Mouse (Mus musculus) heart, embryonic 11.5 days (tissue): ENCODE measurements around the gene St3gal4. TPM values are rescaled to one million over a fixed set of nuclear protein-coding genes. Genes with fewer than 3 reads are reported as not detected.

Source experiments
- ATAC-seq: fragments of 200-750 bp; cut with Nextera tagmentation; replicated peaks from 2 replicates; pipeline ENCODE4 v1.8.0; 2017; ENCODE audit warnings: moderate library complexity; ENCODE audit not compliant: insufficient number of reproducible peaks, low FRiP score, low TSS enrichment
- H3K27ac ChIP-seq: fragments of 300-500 bp; sonication (generic); 2 replicates; pipeline ENCODE4 v1.5.1; 2014; ENCODE audit warnings: mild to moderate bottlenecking, low read depth, low read length
- H3K27me3 ChIP-seq: fragments of 300-500 bp; sonication (generic); 2 replicates; pipeline ENCODE4 v1.6.1; 2014; ENCODE audit warnings: mild to moderate bottlenecking, low read length, mixed read lengths; ENCODE audit not compliant: control insufficient read depth, insufficient read depth
- H3K36me3 ChIP-seq: fragments of 300-500 bp; sonication (generic); 2 replicates; pipeline ENCODE4 v1.6.1; 2014; ENCODE audit warnings: mild to moderate bottlenecking, low read length, moderate library complexity, mixed read lengths; ENCODE audit not compliant: control insufficient read depth, insufficient read depth
- H3K4me1 ChIP-seq: fragments of 300-500 bp; sonication (generic); 2 replicates; pipeline ENCODE4 v1.6.1; 2014; ENCODE audit warnings: low read length; ENCODE audit not compliant: control insufficient read depth, insufficient read depth
- H3K4me2 ChIP-seq: fragments of 300-500 bp; sonication (generic); 2 replicates; pipeline ENCODE4 v1.6.1; 2014; ENCODE audit warnings: mild to moderate bottlenecking, moderate library complexity
- H3K4me3 ChIP-seq: fragments of 300-500 bp; sonication (generic); 2 replicates; pipeline ENCODE4 v1.5.1; 2014; ENCODE audit warnings: low read depth, low read length
- H3K9ac ChIP-seq: fragments of 300-500 bp; sonication (generic); 2 replicates; pipeline ENCODE4 v1.6.1; 2014; ENCODE audit warnings: mild to moderate bottlenecking, low read depth, low read length, moderate library complexity
- H3K9me3 ChIP-seq: fragments of 300-500 bp; sonication (generic); replicated peaks from 2 replicates; pipeline ENCODE4 v1.6.1; 2016; ENCODE audit warnings: low read length; ENCODE audit not compliant: control insufficient read depth
- WGBS: fragments of 180-500 bp; shearing (Covaris S2); extraction: QIAGEN DNeasy Blood & Tissue Kit; methylation state at CpG from one replicate; pipeline ENCODE4 v1.1.7; 2014; ENCODE audit not compliant: insufficient replicate concordance; 5-methylcytosine and 5-hydroxymethylcytosine counted together
- polyA plus RNA-seq: library from polyadenylated mRNA; unstranded; fragments of >200 nt; fragmentation: Nextera tagmentation; extraction: Ambion mirVana; gene quantifications from 2 replicates; pipeline ENCODE4 v1.2.1, GENCODE M21; 2014

Gene St3gal4
- polyA plus RNA-seq, 1 experiment from 2014 or later, result 20.5 TPM

DNA sequence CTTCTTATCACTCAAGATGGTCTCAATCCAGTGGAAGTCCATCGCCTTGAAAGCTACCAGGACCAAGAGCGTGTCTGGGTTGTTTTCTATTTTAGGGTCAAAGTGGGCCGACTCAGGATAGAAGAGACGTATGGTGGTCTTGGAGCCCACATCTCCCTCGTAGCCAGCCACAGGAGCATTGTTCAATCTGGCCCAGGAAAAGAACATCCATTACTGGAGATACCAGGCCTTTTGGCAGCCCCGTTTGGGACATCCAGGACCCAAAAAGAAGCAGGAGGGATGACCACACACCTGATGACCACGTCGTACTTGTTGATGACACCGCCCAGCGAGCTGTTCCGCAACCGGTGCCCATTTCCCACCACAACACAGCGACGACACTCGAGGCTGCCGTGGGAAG lies 66.0 kb downstream of the St3gal4 start:
- Histone ChIP-seq H3K4me1 (peaks cover 9% of the 10 kb centered on the region; the same call in 1 of the 2 replicates), H3K4me3 (no peak overlapping the region), H3K27ac (no peak overlapping the region), H3K27me3 (peaks cover 8% of the 10 kb centered on the region), H3K36me3 (no peaks in the 10 kb centered on the region; the same call in 1 of the 2 replicates), H3K9me3 (no peaks in the 10 kb centered on the region), H3K9ac (no peak overlapping the region), H3K4me2 (no peak overlapping the region)
- WGBS, result 87% methylated on average over 16 of the region's 16 CpGs
- ATAC-seq, result no peak

- H3K4me3 ChIP-seq, result no peak overlapping the region
- WGBS, result 87% methylated on average over 4 of the region's 4 CpGs
- no peak for ATAC-seq
Observed at GRCm38 (mm10) chr9:35052671-35053070, 66.4 kb downstream of the St3gal4 start.

DNA sequence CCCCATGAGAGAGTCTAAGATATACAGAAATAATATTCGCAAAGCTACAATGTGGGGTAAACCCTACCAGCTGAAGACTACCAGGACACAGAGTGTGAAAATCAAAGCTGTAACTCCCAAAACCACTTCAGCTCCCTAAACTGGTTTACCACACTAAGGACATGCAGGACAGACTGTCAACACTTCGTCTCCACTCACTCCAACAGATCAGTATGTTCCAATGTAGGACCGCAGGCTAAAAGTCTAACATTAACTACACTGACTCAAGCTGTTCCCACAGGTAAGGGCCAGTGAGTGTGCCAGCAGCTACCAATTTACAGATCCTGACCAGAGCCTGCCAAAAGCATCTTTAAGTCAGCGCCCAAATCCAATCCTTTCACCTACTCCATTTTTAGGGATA lies 67.4 kb downstream of the St3gal4 start:
- Histone ChIP-seq H3K36me3 (peaks cover 5% of the 10 kb centered on the region; the same call in 1 of the 2 replicates), H3K4me3 (no peak overlapping the region), H3K4me2 (no peak overlapping the region), H3K9me3 (no peaks in the 10 kb centered on the region), H3K4me1 (peaks cover 9% of the 10 kb centered on the region; the same call in 1 of the 2 replicates), H3K27me3 (peaks cover 8% of the 10 kb centered on the region), H3K9ac (no peak overlapping the region), H3K27ac (no peak overlapping the region)
- WGBS, result 55% methylated on average over 4 of the region's 4 CpGs
- no peak for ATAC-seq

More at GRCm38 (mm10) chr9:35052671-35053070, 66.4 kb downstream of the St3gal4 start:
- Histone ChIP-seq H3K27me3 (peaks cover 8% of the 10 kb centered on the region), H3K4me1 (peaks cover 9% of the 10 kb centered on the region; the same call in 1 of the 2 replicates), H3K9ac (no peak overlapping the region), H3K36me3 (no peaks in the 10 kb centered on the region; the same call in 1 of the 2 replicates), H3K4me2 (no peak overlapping the region), H3K27ac (no peak overlapping the region), H3K9me3 (no peaks in the 10 kb centered on the region)

DNA sequence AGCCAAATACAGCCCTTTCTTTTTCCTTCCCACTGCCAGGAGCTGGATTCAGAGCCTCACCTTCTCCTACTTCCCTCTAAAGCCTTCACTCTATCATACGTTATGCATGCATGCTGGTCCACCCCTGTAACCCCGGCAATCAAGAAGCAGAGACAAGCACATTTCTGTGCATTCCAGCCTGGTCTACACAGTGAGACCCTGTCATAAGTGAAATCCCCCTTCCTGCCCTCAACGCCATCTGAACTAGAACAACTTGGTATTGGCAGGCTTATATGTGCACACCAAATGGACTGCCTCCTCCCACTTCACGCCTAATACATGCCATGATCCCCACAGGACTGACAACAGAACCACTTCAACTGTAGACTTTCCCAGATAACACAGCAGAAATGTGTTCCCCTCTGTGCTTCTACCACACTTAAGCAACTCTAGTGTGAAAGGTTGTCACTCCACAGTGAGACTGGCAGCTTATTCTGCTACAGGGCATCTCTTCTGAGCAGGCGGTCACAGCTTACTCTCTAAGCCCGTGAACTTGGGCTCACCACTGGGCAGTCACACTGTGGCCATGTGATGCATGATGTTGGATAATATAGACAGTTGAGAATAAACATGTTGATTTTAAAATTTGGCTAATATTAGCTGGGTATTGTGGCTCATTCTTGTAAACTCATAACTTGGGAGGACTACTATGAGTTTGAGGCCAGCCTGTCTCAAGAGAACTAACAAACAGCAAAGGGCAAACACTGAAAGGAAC lies 68.2 kb downstream of the St3gal4 start:
- no peak overlapping the region for H3K4me3 ChIP-seq
- ATAC-seq, result no peak
- H3K9ac ChIP-seq, result no peak overlapping the region
- no peaks in the 10 kb centered on the region for H3K9me3 ChIP-seq
- H3K36me3 ChIP-seq, result peaks cover 5% of the 10 kb centered on the region; the same call in 1 of the 2 replicates
- peaks cover 8% of the 10 kb centered on the region for H3K27me3 ChIP-seq
- peaks cover 12% of the 10 kb centered on the region for H3K4me1 ChIP-seq
- WGBS, result 80% methylated on average over 6 of the region's 6 CpGs
- no peak overlapping the region for H3K27ac ChIP-seq
- no peak overlapping the region for H3K4me2 ChIP-seq

GRCm38 (mm10) chr9:35049891-35050527 lies 69.1 kb downstream of the St3gal4 start:
- Histone ChIP-seq H3K9ac (no peak overlapping the region), H3K4me1 (peaks cover 21% of the 10 kb centered on the region), H3K9me3 (no peaks in the 10 kb centered on the region), H3K4me3 (no peak overlapping the region), H3K36me3 (peaks cover 5% of the 10 kb centered on the region; the same call in 1 of the 2 replicates), H3K27ac (no peak overlapping the region), H3K27me3 (peaks cover 8% of the 10 kb centered on the region), H3K4me2 (no peak overlapping the region)
- ATAC-seq, result no peak
- WGBS, result 90% methylated on average over 3 of the region's 3 CpGs

DNA sequence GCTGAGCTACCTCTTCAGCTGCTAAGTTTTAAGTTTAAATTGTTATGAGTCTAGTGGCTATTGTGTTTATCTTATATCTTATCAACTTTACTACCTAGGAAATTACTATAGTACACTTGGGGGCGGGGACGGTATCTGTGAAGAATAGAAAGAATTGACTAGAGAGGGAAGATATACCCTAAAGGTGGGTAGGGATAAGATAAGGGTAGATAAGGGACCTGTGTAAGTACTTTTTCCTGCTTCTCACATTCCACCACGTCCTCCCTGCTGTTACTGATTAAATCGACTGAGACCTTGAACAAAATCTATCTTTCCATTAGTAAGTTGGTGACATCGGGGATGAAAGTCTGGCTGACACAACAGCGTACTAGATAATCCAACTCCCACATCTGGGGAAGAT lies 70.6 kb downstream of the St3gal4 start:
- H3K27me3 ChIP-seq, result peaks cover 4% of the 10 kb centered on the region; the same call in 1 of the 2 replicates
- H3K9me3 ChIP-seq, result no peaks in the 10 kb centered on the region
- H3K9ac ChIP-seq, result no peak overlapping the region
- H3K4me1 ChIP-seq, result peaks cover 30% of the 10 kb centered on the region
- ATAC-seq, result no peak
- no peak overlapping the region for H3K27ac ChIP-seq
- H3K4me2 ChIP-seq, result no peak overlapping the region
- 0 out of 2 replicates have a peak, but pooled peaks cover 5% of the 10 kb centered on the region for H3K36me3 ChIP-seq
- no peak overlapping the region for H3K4me3 ChIP-seq
- 51% methylated on average over 6 of the region's 6 CpGs for WGBS

DNA sequence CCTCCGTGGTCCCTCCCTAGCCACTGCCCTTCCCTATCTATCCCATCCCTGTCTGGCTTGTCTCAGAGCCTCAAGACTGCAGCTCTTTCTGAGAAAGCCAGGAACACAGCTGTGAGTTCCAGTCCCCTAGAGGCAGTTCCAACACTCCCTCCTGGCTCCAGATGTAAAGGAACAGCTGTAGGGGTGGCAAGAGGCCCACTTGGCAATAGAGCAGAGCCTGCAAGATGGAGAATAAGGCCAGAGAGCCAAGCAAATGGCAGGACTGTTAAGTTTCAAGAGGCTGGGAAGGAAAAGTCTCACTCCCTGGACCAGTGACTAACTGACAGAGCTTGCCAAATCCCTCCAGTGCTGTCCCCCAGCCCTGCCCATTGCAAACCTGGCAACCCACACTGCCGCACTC lies 73.3 kb downstream of the St3gal4 start:
- no peak for ATAC-seq
- H3K4me3 ChIP-seq, result no peak overlapping the region
- H3K9me3 ChIP-seq, result no peaks in the 10 kb centered on the region
- 63% methylated on average over 2 of the region's 2 CpGs for WGBS
- H3K4me2 ChIP-seq, result no peak overlapping the region; the same call in 1 of the 2 replicates
- H3K36me3 ChIP-seq, result 0 out of 2 replicates have a peak, but pooled peaks cover 5% of the 10 kb centered on the region
- no peaks in the 10 kb centered on the region for H3K27me3 ChIP-seq
- H3K9ac ChIP-seq, result no peak overlapping the region
- peak overlapping the region; percentile 31; the same call in 1 of the 2 replicates for H3K27ac ChIP-seq
- peaks cover 26% of the 10 kb centered on the region for H3K4me1 ChIP-seq

DNA sequence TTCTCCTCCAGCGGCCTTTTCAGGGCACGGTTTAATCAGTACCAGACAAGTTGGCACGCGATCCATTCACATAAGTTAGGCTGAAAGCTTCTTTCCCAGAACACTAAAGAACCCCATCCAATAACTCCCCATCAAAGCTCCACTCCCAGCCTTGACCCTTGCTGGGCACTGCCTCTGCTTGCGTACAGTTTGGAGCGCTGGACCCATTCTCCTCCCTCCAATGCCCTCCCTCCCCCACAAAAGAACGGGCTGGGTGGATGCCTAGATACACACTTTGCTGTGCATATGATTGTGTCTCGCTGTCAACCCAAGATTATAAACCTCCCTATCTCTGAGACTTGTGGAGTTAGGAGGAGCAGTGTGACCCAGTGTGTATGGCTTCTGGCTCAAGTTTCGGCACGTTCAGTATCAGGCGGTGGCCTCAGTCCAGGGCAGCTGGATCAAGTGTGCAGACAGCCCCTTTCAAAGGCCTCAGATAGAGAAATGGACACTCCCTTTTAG lies 74.0 kb downstream of the St3gal4 start:
- no peak overlapping the region for H3K4me2 ChIP-seq
- WGBS, result 51% methylated on average over 11 of the region's 11 CpGs
- H3K4me1 ChIP-seq, result peaks cover 29% of the 10 kb centered on the region
- peak overlapping the region; percentile 31; the same call in 1 of the 2 replicates for H3K27ac ChIP-seq
- no peak overlapping the region for H3K9ac ChIP-seq
- H3K27me3 ChIP-seq, result no peaks in the 10 kb centered on the region
- no peaks in the 10 kb centered on the region for H3K9me3 ChIP-seq
- 0 out of 2 replicates have a peak, but pooled peaks cover 5% of the 10 kb centered on the region for H3K36me3 ChIP-seq
- peak; percentile 74 for ATAC-seq
- H3K4me3 ChIP-seq, result no peak overlapping the region
